Mouse (Mus musculus): ENCODE measurements around the gene Ppp1r27. TPM values are rescaled to one million over a fixed set of nuclear protein-coding genes. Genes with fewer than 3 reads are reported as not detected.

The Ppp1r27 gene
- polyA plus RNA-seq, 1 experiment from 2014 or later, result not detected

GRCm38 (mm10) chr11:120501701-120502100, 49.2 kb downstream of the Ppp1r27 start:
- Histone ChIP-seq H3K9ac (replicated peaks; ENCODE audit: low read depth, low read length) (no peak overlapping the region), H3K4me2 (ENCODE audit: low read length) (no peak overlapping the region), H3K4me3 (replicated peaks; ENCODE audit: low read length) (no peak overlapping the region), H3K9me3 (ENCODE audit: control insufficient read depth, low read length) (no peaks in the 10 kb centered on the region), H3K4me1 (replicated peaks; ENCODE audit: control insufficient read depth, insufficient read depth, low read length) (no peaks in the 10 kb centered on the region), H3K36me3 (ENCODE audit: control insufficient read depth, insufficient read depth) (0 out of 2 replicates have a peak, but pooled peaks cover 4% of the 10 kb centered on the region), H3K27me3 (replicated peaks; ENCODE audit: control insufficient read depth, insufficient read depth, low read length) (no peaks in the 10 kb centered on the region), H3K27ac (ENCODE audit: low read length) (no peak overlapping the region)
- ATAC-seq, result no peak
- 84% methylated on average over 4 of the region's 4 CpGs for WGBS

GRCm38 (mm10) chr11:120501018-120501417, 49.9 kb downstream of the Ppp1r27 start:
- 0 out of 2 replicates have a peak, but pooled peaks cover 4% of the 10 kb centered on the region for H3K36me3 ChIP-seq (ENCODE audit: control insufficient read depth, insufficient read depth)
- H3K4me1 ChIP-seq (replicated peaks; ENCODE audit: control insufficient read depth, insufficient read depth, low read length), result no peaks in the 10 kb centered on the region
- H3K9ac ChIP-seq (replicated peaks; ENCODE audit: low read depth, low read length), result no peak overlapping the region
- H3K4me3 ChIP-seq (replicated peaks; ENCODE audit: low read length), result no peak overlapping the region
- no peak for ATAC-seq
- H3K4me2 ChIP-seq (ENCODE audit: low read length), result no peak overlapping the region
- no peaks in the 10 kb centered on the region for H3K27me3 ChIP-seq (replicated peaks; ENCODE audit: control insufficient read depth, insufficient read depth, low read length)
- WGBS, result 73% methylated on average over 6 of the region's 6 CpGs
- H3K27ac ChIP-seq (ENCODE audit: low read length), result no peak overlapping the region
- H3K9me3 ChIP-seq (ENCODE audit: control insufficient read depth, low read length), result no peaks in the 10 kb centered on the region

GRCm38 (mm10) chr11:120500357-120500756, 50.6 kb downstream of the Ppp1r27 start:
- Histone ChIP-seq H3K36me3 (ENCODE audit: control insufficient read depth, insufficient read depth) (0 out of 2 replicates have a peak, but pooled peaks cover 4% of the 10 kb centered on the region), H3K4me2 (ENCODE audit: low read length) (no peak overlapping the region), H3K9ac (replicated peaks; ENCODE audit: low read depth, low read length) (no peak overlapping the region), H3K9me3 (ENCODE audit: control insufficient read depth, low read length) (no peaks in the 10 kb centered on the region), H3K27me3 (replicated peaks; ENCODE audit: control insufficient read depth, insufficient read depth, low read length) (no peaks in the 10 kb centered on the region), H3K4me1 (replicated peaks; ENCODE audit: control insufficient read depth, insufficient read depth, low read length) (no peaks in the 10 kb centered on the region), H3K4me3 (replicated peaks; ENCODE audit: low read length) (no peak overlapping the region), H3K27ac (ENCODE audit: low read length) (no peak overlapping the region)
- ATAC-seq, result no peak
- WGBS, result 24% methylated on average over 3 of the region's 3 CpGs

Other genes with a start within 250 kb of the Ppp1r27 start
- 4,159 and 4,175 TPM in 2 replicates for gene Actg1, start 202.6 kb downstream of the Ppp1r27 start, polyA plus RNA-seq (2015; fragmentation: Nextera tagmentation; extraction: Ambion mirVana)
- 1.3 and 1.5 TPM in 2 replicates for gene Fscn2, start 189.6 kb downstream of the Ppp1r27 start, polyA plus RNA-seq (2015; fragmentation: Nextera tagmentation; extraction: Ambion mirVana)
- gene Faap100, start 172.4 kb downstream of the Ppp1r27 start, polyA plus RNA-seq (2015; fragmentation: Nextera tagmentation; extraction: Ambion mirVana), result 72.7 and 95.3 TPM in 2 replicates
- gene Nploc4, start 113.4 kb downstream of the Ppp1r27 start, polyA plus RNA-seq (2015; fragmentation: Nextera tagmentation; extraction: Ambion mirVana), result 32.0 and 32.1 TPM in 2 replicates
- not detected in 2 replicates for gene Tspan10, start 108.5 kb downstream of the Ppp1r27 start, polyA plus RNA-seq (2015; fragmentation: Nextera tagmentation; extraction: Ambion mirVana)
- 0.32 TPM in 1 of 2 replicates, not detected in the other for gene Pde6g, start 97.6 kb downstream of the Ppp1r27 start, polyA plus RNA-seq (2015; fragmentation: Nextera tagmentation; extraction: Ambion mirVana)
- gene Oxld1, start 93.1 kb downstream of the Ppp1r27 start, polyA plus RNA-seq (2015; fragmentation: Nextera tagmentation; extraction: Ambion mirVana), result 9.7 and 9.9 TPM in 2 replicates
- gene Ccdc137, start 93.0 kb downstream of the Ppp1r27 start, polyA plus RNA-seq (2015; fragmentation: Nextera tagmentation; extraction: Ambion mirVana), result 26.2 and 31.2 TPM in 2 replicates
- gene Arl16, start 83.5 kb downstream of the Ppp1r27 start, polyA plus RNA-seq (2015; fragmentation: Nextera tagmentation; extraction: Ambion mirVana), result 45.5 and 56.4 TPM in 2 replicates
- gene Mrpl12, start 66.5 kb downstream of the Ppp1r27 start, polyA plus RNA-seq (2015; fragmentation: Nextera tagmentation; extraction: Ambion mirVana), result 107 and 119 TPM in 2 replicates
- 26.5 and 29.5 TPM in 2 replicates for gene Slc25a10, start 59.3 kb downstream of the Ppp1r27 start, polyA plus RNA-seq (2015; fragmentation: Nextera tagmentation; extraction: Ambion mirVana)
- 0.43 TPM in 1 of 2 replicates, not detected in the other for gene Gcgr, start 20.4 kb downstream of the Ppp1r27 start, polyA plus RNA-seq (2015; fragmentation: Nextera tagmentation; extraction: Ambion mirVana)
- gene Mcrip1, start 1.4 kb downstream of the Ppp1r27 start, polyA plus RNA-seq (2015; fragmentation: Nextera tagmentation; extraction: Ambion mirVana), result 222 and 241 TPM in 2 replicates
- 238 and 265 TPM in 2 replicates for gene P4hb, start 22.1 kb upstream of the Ppp1r27 start, polyA plus RNA-seq (2015; fragmentation: Nextera tagmentation; extraction: Ambion mirVana)
- 477 and 485 TPM in 2 replicates for gene Arhgdia, start 30.5 kb upstream of the Ppp1r27 start, polyA plus RNA-seq (2015; fragmentation: Nextera tagmentation; extraction: Ambion mirVana)
- gene Alyref, start 47.2 kb upstream of the Ppp1r27 start, polyA plus RNA-seq (2015; fragmentation: Nextera tagmentation; extraction: Ambion mirVana), result 287 and 320 TPM in 2 replicates
- 178 and 192 TPM in 2 replicates for gene Anapc11, start 47.3 kb upstream of the Ppp1r27 start, polyA plus RNA-seq (2015; fragmentation: Nextera tagmentation; extraction: Ambion mirVana)
- not detected in 2 replicates for gene Npb, start 57.3 kb upstream of the Ppp1r27 start, polyA plus RNA-seq (2015; fragmentation: Nextera tagmentation; extraction: Ambion mirVana)
- gene Pcyt2, start 66.8 kb upstream of the Ppp1r27 start, polyA plus RNA-seq (2015; fragmentation: Nextera tagmentation; extraction: Ambion mirVana), result 175 and 234 TPM in 2 replicates
- gene Sirt7, start 74.1 kb upstream of the Ppp1r27 start, polyA plus RNA-seq (2015; fragmentation: Nextera tagmentation; extraction: Ambion mirVana), result 50.2 and 50.6 TPM in 2 replicates
- 39.9 and 40.1 TPM in 2 replicates for gene Mafg, start 82.5 kb upstream of the Ppp1r27 start, polyA plus RNA-seq (2015; fragmentation: Nextera tagmentation; extraction: Ambion mirVana)
- gene Pycr1, start 92.6 kb upstream of the Ppp1r27 start, polyA plus RNA-seq (2015; fragmentation: Nextera tagmentation; extraction: Ambion mirVana), result 34.9 and 36.5 TPM in 2 replicates
- gene Myadml2, start 97.0 kb upstream of the Ppp1r27 start, polyA plus RNA-seq (2015; fragmentation: Nextera tagmentation; extraction: Ambion mirVana), result 0.75 TPM in 1 of 2 replicates, not detected in the other
- 0.67 and 0.77 TPM in 2 replicates for gene Notum, start 110.0 kb upstream of the Ppp1r27 start, polyA plus RNA-seq (2015; fragmentation: Nextera tagmentation; extraction: Ambion mirVana)
- gene Aspscr1, start 121.8 kb upstream of the Ppp1r27 start, polyA plus RNA-seq (2015; fragmentation: Nextera tagmentation; extraction: Ambion mirVana), result 132 and 158 TPM in 2 replicates
- 82.8 and 95.0 TPM in 2 replicates for gene Cenpx, start 162.6 kb upstream of the Ppp1r27 start, polyA plus RNA-seq (2015; fragmentation: Nextera tagmentation; extraction: Ambion mirVana)
- 91.0 and 118 TPM in 2 replicates for gene Lrrc45, start 162.8 kb upstream of the Ppp1r27 start, polyA plus RNA-seq (2015; fragmentation: Nextera tagmentation; extraction: Ambion mirVana)
- gene Rac3, start 170.3 kb upstream of the Ppp1r27 start, polyA plus RNA-seq (2015; fragmentation: Nextera tagmentation; extraction: Ambion mirVana), result 251 and 347 TPM in 2 replicates
- gene Dcxr, start 176.1 kb upstream of the Ppp1r27 start, polyA plus RNA-seq (2015; fragmentation: Nextera tagmentation; extraction: Ambion mirVana), result 7.6 TPM in 2 replicates
- 0.92 and 4.8 TPM in 2 replicates for gene Cbr2, start 181.0 kb upstream of the Ppp1r27 start, polyA plus RNA-seq (2015; fragmentation: Nextera tagmentation; extraction: Ambion mirVana)
- gene Hmga1b, start 211.7 kb upstream of the Ppp1r27 start, polyA plus RNA-seq (2015; fragmentation: Nextera tagmentation; extraction: Ambion mirVana), result 1.7 and 2.2 TPM in 2 replicates
- 95.2 and 119 TPM in 2 replicates for gene Rfng, start 233.1 kb upstream of the Ppp1r27 start, polyA plus RNA-seq (2015; fragmentation: Nextera tagmentation; extraction: Ambion mirVana)
- 287 and 305 TPM in 2 replicates for gene Gps1, start 233.1 kb upstream of the Ppp1r27 start, polyA plus RNA-seq (2015; fragmentation: Nextera tagmentation; extraction: Ambion mirVana)
- gene Dus1l, start 245.3 kb upstream of the Ppp1r27 start, polyA plus RNA-seq (2015; fragmentation: Nextera tagmentation; extraction: Ambion mirVana), result 53.4 and 56.9 TPM in 2 replicates